ENCODE assay signal across 9 mouse cellular contexts in the genomic region with DNA sequence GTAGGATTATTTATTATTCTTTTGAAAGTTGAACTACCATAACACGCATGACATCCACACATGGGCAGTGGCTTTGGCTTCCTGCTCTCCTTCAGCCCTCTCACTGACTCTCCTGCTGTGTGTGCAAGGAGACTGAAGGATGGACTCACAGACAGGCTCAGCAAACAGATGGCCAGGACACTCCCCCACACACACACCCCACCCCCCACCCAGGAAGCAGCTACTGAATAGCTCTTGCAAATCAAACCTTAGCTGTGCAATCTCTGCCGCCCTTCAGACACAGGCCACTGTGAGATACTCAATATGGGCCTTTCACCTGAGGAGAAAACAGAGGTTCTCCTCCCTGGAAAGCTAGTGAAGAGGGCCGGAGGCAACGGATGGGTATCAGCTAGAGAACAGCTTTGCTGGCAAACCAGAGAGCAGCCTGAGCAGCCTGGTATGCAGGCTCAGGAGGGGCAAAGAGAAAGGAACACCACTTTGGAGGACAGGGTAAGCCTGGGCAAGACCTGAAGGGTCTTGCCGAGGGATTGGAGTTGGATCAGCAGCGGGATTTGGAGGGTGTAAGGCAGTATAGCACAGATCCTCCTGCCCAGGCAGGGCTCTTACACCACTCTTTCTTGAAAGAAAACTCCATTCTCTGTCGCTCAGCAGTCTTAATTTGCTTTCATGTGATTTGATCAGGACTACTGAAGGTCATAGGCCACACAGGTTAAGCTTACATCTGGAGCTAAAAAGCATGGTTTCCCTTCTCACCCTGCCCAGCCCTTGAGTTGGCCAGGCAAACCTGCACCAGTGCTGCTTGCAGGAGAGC. TPM values are rescaled to one million over a fixed set of nuclear protein-coding genes. Genes with fewer than 3 reads are reported as not detected.
A peak's percentile ranks its signal among the peaks of the same experiment; 100 is the strongest.
DNase-seq lines count a peak whose midpoint lies in the region; ATAC-seq and TF ChIP-seq lines count a peak whose summit lies in the region.
"Had no signal": no experiment of that assay in that cellular context is flagged by ENCODE, and none has a peak within 500 bp of the region (broad histone marks: within the 10 kb centered on the region; RNA-seq: fewer than 3 reads in every experiment).

No protein-coding gene starts in this region.

- peak overlapping the region; percentile 93 for H3K4me3 ChIP-seq in layer of hippocampus, adult 2 months
- peak overlapping the region; percentile 86 for H3K4me3 ChIP-seq in embryonic facial prominence, embryonic 11.5 days (ENCODE audit: low read depth, low read length)
- H3K4me3 ChIP-seq in limb, embryonic 10.5 days: peak overlapping the region; percentile 86
- peak overlapping the region; percentile 48 for H3K4me3 ChIP-seq in stomach, embryonic 14.5 days (ENCODE audit: low read depth, low read length)

- peak overlapping the region; percentile 97 for H3K4me2 ChIP-seq in embryonic facial prominence, embryonic 11.5 days (ENCODE audit: low read depth, low read length)
- H3K4me2 ChIP-seq in stomach, embryonic 14.5 days (replicated peaks; ENCODE audit: low read depth, low read length): peak overlapping the region; percentile 80

- intact Hi-C loops in left cerebral cortex, postnatal 4 days (cut with DNase I): loop anchor here (5.0 kb wide), 1 partner anchor 89 kb away; no protein-coding TSS in a partner anchor

- no peak for ATAC-seq in embryonic facial prominence, embryonic 11.5 days (replicated peaks; ENCODE audit: insufficient number of reproducible peaks, low FRiP score, low TSS enrichment, low read depth)
- ATAC-seq in stomach, embryonic 14.5 days (ENCODE audit: insufficient number of reproducible peaks, insufficient read depth, low FRiP score, low read depth): no peak

- peak overlapping the region; percentile 15; the same call in 1 of the 2 replicates for H3K9ac ChIP-seq in embryonic facial prominence, embryonic 11.5 days (replicated peaks; ENCODE audit: low read length)
- H3K9ac ChIP-seq in stomach, embryonic 14.5 days (replicated peaks; ENCODE audit: low read depth, low read length): no peak overlapping the region

- TF ChIP-seq CTCF in layer of hippocampus, adult 2 months (conservative IDR thresholded peaks at IDR 0.05): no peak

- WGBS in embryonic facial prominence, embryonic 11.5 days: 29% methylated on average over 7 of the region's 7 CpGs
- WGBS in limb, embryonic 10.5 days: 39% methylated on average over 7 of the region's 7 CpGs
- WGBS in stomach, embryonic 14.5 days: 44% methylated on average over 7 of the region's 7 CpGs

- H3K9me3 ChIP-seq in embryonic facial prominence, embryonic 11.5 days (replicated peaks; ENCODE audit: control insufficient read depth, low read length): no peaks in the 10 kb centered on the region
- no peaks in the 10 kb centered on the region for H3K9me3 ChIP-seq in limb, embryonic 10.5 days (replicated peaks)
- no peaks in the 10 kb centered on the region for H3K9me3 ChIP-seq in stomach, embryonic 14.5 days (ENCODE audit: control insufficient read depth, low read depth, low read length)

- no peak for DNase-seq in layer of hippocampus, adult 2 months (ENCODE audit: low spot score in 2 of 2)
- DNase-seq in layer of hippocampus, postnatal 36 days: no peak
- DNase-seq in embryonic facial prominence, embryonic 11.5 days (ENCODE audit: low spot score): no peak
- DNase-seq in limb, embryonic 10.5 days (ENCODE audit: low spot score): no peak
- DNase-seq in layer of hippocampus, postnatal 10 days (ENCODE audit: low spot score in 2 of 2): no peak
- no peak for DNase-seq in kidney, adult 11 months
- DNase-seq in left cerebral cortex, postnatal 4 days: no peak

- H3K27ac ChIP-seq in layer of hippocampus, adult 2 months: peak overlapping the region; percentile 94
- H3K27ac ChIP-seq in embryonic facial prominence, embryonic 11.5 days (replicated peaks; ENCODE audit: low read depth, low read length): no peak overlapping the region
- H3K27ac ChIP-seq in limb, embryonic 10.5 days: no peak overlapping the region
- H3K27ac ChIP-seq in stomach, embryonic 14.5 days (ENCODE audit: low read length): no peak overlapping the region
- H3K27ac ChIP-seq: macrophage had no signal

- peaks cover 9% of the 10 kb centered on the region for H3K4me1 ChIP-seq in embryonic facial prominence, embryonic 11.5 days (ENCODE audit: control insufficient read depth, insufficient read depth, low read length)
- H3K4me1 ChIP-seq in limb, embryonic 10.5 days: peaks cover 56% of the 10 kb centered on the region
- peaks cover 24% of the 10 kb centered on the region for H3K4me1 ChIP-seq in stomach, embryonic 14.5 days (ENCODE audit: control insufficient read depth, insufficient read depth, low read length)

- H3K27me3 ChIP-seq in embryonic facial prominence, embryonic 11.5 days (ENCODE audit: control insufficient read depth, insufficient read depth, low read length): peaks cover 17% of the 10 kb centered on the region
- H3K27me3 ChIP-seq in limb, embryonic 10.5 days (ENCODE audit: low read depth, poor library complexity, severe bottlenecking): peaks cover 38% of the 10 kb centered on the region
- no peaks in the 10 kb centered on the region for H3K27me3 ChIP-seq in stomach, embryonic 14.5 days (ENCODE audit: control insufficient read depth, insufficient read depth, low read length)

- no peaks in the 10 kb centered on the region for H3K36me3 ChIP-seq in embryonic facial prominence, embryonic 11.5 days (replicated peaks; ENCODE audit: control insufficient read depth, insufficient read depth, low read depth, low read length)
- H3K36me3 ChIP-seq in limb, embryonic 10.5 days: no peaks in the 10 kb centered on the region
- H3K36me3 ChIP-seq in stomach, embryonic 14.5 days (ENCODE audit: control insufficient read depth, insufficient read depth, low read length): no peaks in the 10 kb centered on the region

RNA-seq across cellular contexts. Expression of a gene that starts 3.1 kb away (rescaled TPM):
- 10 to 100 TPM; 31.7 to 44.8 TPM for total RNA-seq in layer of hippocampus, adult 2 months (2021)
- total RNA-seq in layer of hippocampus, postnatal 36 days (2021): 10 to 100 TPM; 39.8 to 42.8 TPM
- polyA plus RNA-seq in embryonic facial prominence, embryonic 11.5 days (2014; fragmentation: Nextera tagmentation; extraction: Ambion mirVana): 6.0 and 8.9 TPM in 2 replicates
- 5.6 and 7.6 TPM in 2 replicates for polyA plus RNA-seq in limb, embryonic 10.5 days (2016; fragmentation: Nextera tagmentation; extraction: Ambion mirVana)
- 13.2 and 14.7 TPM in 2 replicates for polyA plus RNA-seq in stomach, embryonic 14.5 days (2014; fragmentation: Nextera tagmentation; extraction: Ambion mirVana)
- total RNA-seq in layer of hippocampus, postnatal 10 days (2021): 10 to 100 TPM; 30.0 to 41.4 TPM
- 10 to 100 TPM; 70.8 to 75.9 TPM for total RNA-seq in left cerebral cortex, postnatal 4 days (2021)
- polyA plus RNA-seq: macrophage had no signal
